Mouse (Mus musculus) limb, embryonic 10.5 days (tissue): ENCODE data around the gene Kat14. TPM values are rescaled to one million over a fixed set of nuclear protein-coding genes. Genes with fewer than 3 reads are reported as not detected.
"Not testable (repeated sequence)": the region's sequence is repeated elsewhere in the genome, so short reads cannot be mapped to it uniquely, and the experiment has no call there.

Experiments used
- DNase-seq: peaks from one replicate; pipeline ENCODE4 v3.0.0-alpha.2; 2017; ENCODE audit warnings: low spot score
- H3K27ac ChIP-seq: fragments of 300-500 bp; sonication (generic); 2 replicates; pipeline ENCODE4 v1.5.1; 2016; ENCODE audit warnings: mild to moderate bottlenecking
- H3K27me3 ChIP-seq: fragments of 300-500 bp; sonication (generic); 2 replicates; pipeline ENCODE4 v1.6.1; 2016; ENCODE audit warnings: low read depth, mild to moderate bottlenecking; ENCODE audit not compliant: poor library complexity, severe bottlenecking
- H3K36me3 ChIP-seq: fragments of 300-500 bp; sonication (generic); 2 replicates; pipeline ENCODE4 v1.6.1; 2016; ENCODE audit warnings: mild to moderate bottlenecking, moderate library complexity
- H3K4me1 ChIP-seq: fragments of 300-500 bp; sonication (generic); 2 replicates; pipeline ENCODE4 v1.6.1; 2016
- H3K4me3 ChIP-seq: fragments of 300-500 bp; sonication (generic); 2 replicates; pipeline ENCODE4 v1.5.1; 2016; ENCODE audit warnings: mild to moderate bottlenecking, moderate library complexity
- H3K9me3 ChIP-seq: fragments of 300-500 bp; sonication (generic); replicated peaks from 2 replicates; pipeline ENCODE4 v1.6.1; 2016; ENCODE audit warnings: mild to moderate bottlenecking
- WGBS: fragments of 180-500 bp; shearing (Covaris S2); methylation state at CpG from one replicate; pipeline ENCODE4 v1.1.7; 2016; 5-methylcytosine and 5-hydroxymethylcytosine counted together
- polyA plus RNA-seq: library from polyadenylated mRNA; unstranded; fragments of >200 nt; fragmentation: Nextera tagmentation; extraction: Ambion mirVana; gene quantifications from 2 replicates; pipeline ENCODE4 v1.2.1, GENCODE M21; 2016

Kat14 gene
- 68.7 and 71.3 TPM in 2 replicates for polyA plus RNA-seq

GRCm38 (mm10) chr2:144368400-144369019, at the start of gene Kat14, which contains the start of gene Pet117:
Gene Kat14, plus strand, starts transcription at chr2:144368983.
Gene Pet117, plus strand, starts transcription at chr2:144368996.
- peaks cover 16% of the 10 kb centered on the region for H3K4me1 ChIP-seq
- H3K36me3 ChIP-seq, result peaks cover 16% of the 10 kb centered on the region
- peak; percentile 98 for DNase-seq
- H3K9me3 ChIP-seq, result no peaks in the 10 kb centered on the region
- peak within 1 kb of the TSS; percentile 81 for H3K4me3 ChIP-seq
- no peaks in the 10 kb centered on the region for H3K27me3 ChIP-seq
- H3K27ac ChIP-seq, result peak within 1 kb of the TSS; percentile 98
- 6% methylated on average over 38 of the region's 38 CpGs for WGBS

GRCm38 (mm10) chr2:144324218-144324617, 44.6 kb upstream of the Kat14 start:
- Histone ChIP-seq H3K4me1 (no peaks in the 10 kb centered on the region), H3K27ac (no peak overlapping the region), H3K27me3 (peaks cover 27% of the 10 kb centered on the region), H3K4me3 (no peak overlapping the region), H3K9me3 (no peaks in the 10 kb centered on the region), H3K36me3 (no peaks in the 10 kb centered on the region)
- no peak for DNase-seq
- 70% methylated on average over 3 of the region's 3 CpGs for WGBS

- Histone ChIP-seq H3K36me3 (no peaks in the 10 kb centered on the region), H3K4me1 (peaks cover 40% of the 10 kb centered on the region), H3K27ac (no peak overlapping the region), H3K4me3 (peak overlapping the region; percentile 29), H3K27me3 (peaks cover 79% of the 10 kb centered on the region), H3K9me3 (no peaks in the 10 kb centered on the region)
- no peak for DNase-seq
- 1% methylated on average over 10 of the region's 10 CpGs for WGBS
Measured at GRCm38 (mm10) chr2:144329451-144329850, 39.3 kb upstream of the Kat14 start.

GRCm38 (mm10) chr2:144329937-144330336, 38.8 kb upstream of the Kat14 start:
- H3K36me3 ChIP-seq, result no peaks in the 10 kb centered on the region
- H3K27me3 ChIP-seq, result peaks cover 84% of the 10 kb centered on the region
- DNase-seq, result peak; percentile 37
- 2% methylated on average over 10 of the region's 10 CpGs for WGBS
- H3K4me3 ChIP-seq, result peak overlapping the region; percentile 29
- no peaks in the 10 kb centered on the region for H3K9me3 ChIP-seq
- peaks cover 40% of the 10 kb centered on the region for H3K4me1 ChIP-seq
- H3K27ac ChIP-seq, result no peak overlapping the region

GRCm38 (mm10) chr2:144330352-144330959, 38.3 kb upstream of the Kat14 start:
- DNase-seq, result peak; percentile 60
- Histone ChIP-seq H3K27me3 (peaks cover 89% of the 10 kb centered on the region), H3K27ac (no peak overlapping the region; the same call in 1 of the 2 replicates), H3K4me3 (peak overlapping the region; percentile 55), H3K4me1 (peaks cover 40% of the 10 kb centered on the region), H3K36me3 (no peaks in the 10 kb centered on the region), H3K9me3 (no peaks in the 10 kb centered on the region)
- WGBS, result 1% methylated on average over 39 of the region's 41 CpGs

GRCm38 (mm10) chr2:144330960-144331371, 37.8 kb upstream of the Kat14 start:
- Histone ChIP-seq H3K4me1 (peaks cover 40% of the 10 kb centered on the region), H3K9me3 (no peaks in the 10 kb centered on the region), H3K36me3 (no peaks in the 10 kb centered on the region), H3K4me3 (peak overlapping the region; percentile 55), H3K27ac (no peak overlapping the region; the same call in 1 of the 2 replicates), H3K27me3 (peaks cover 93% of the 10 kb centered on the region)
- WGBS, result under 1% methylated on average over 50 of the region's 50 CpGs
- peak; percentile 61 for DNase-seq

GRCm38 (mm10) chr2:144331401-144332302, 37.1 kb upstream of the Kat14 start, which contains the start of gene Ovol2:
Gene Ovol2, minus strand, starts transcription at chr2:144332146.
- Histone ChIP-seq H3K9me3 (no peaks in the 10 kb centered on the region), H3K4me3 (peak within 1 kb of the TSS; percentile 55), H3K27ac (peak within 1 kb of the TSS; percentile 21; the same call in 1 of the 2 replicates), H3K4me1 (peaks cover 40% of the 10 kb centered on the region), H3K27me3 (peaks cover 90% of the 10 kb centered on the region), H3K36me3 (no peaks in the 10 kb centered on the region)
- peak; percentile 71 for DNase-seq
- WGBS, result under 1% methylated on average over 62 of the region's 62 CpGs

- WGBS, result 8% methylated on average over 9 of the region's 9 CpGs
- H3K36me3 ChIP-seq, result no peaks in the 10 kb centered on the region
- H3K4me1 ChIP-seq, result peaks cover 40% of the 10 kb centered on the region
- H3K27me3 ChIP-seq, result peaks cover 84% of the 10 kb centered on the region
- DNase-seq, result no peak
- H3K27ac ChIP-seq, result no peak overlapping the region
- no peaks in the 10 kb centered on the region for H3K9me3 ChIP-seq
- peak overlapping the region; percentile 55; the same call in 1 of the 2 replicates for H3K4me3 ChIP-seq
Measured at GRCm38 (mm10) chr2:144332486-144332885, 36.3 kb upstream of the Kat14 start.

GRCm38 (mm10) chr2:144333138-144333842, 35.5 kb upstream of the Kat14 start:
- 7% methylated on average over 28 of the region's 28 CpGs for WGBS
- DNase-seq, result peak; percentile 61

GRCm38 (mm10) chr2:144337230-144337629, 31.6 kb upstream of the Kat14 start:
- Histone ChIP-seq H3K27me3 (peaks cover 36% of the 10 kb centered on the region), H3K4me3 (no peak overlapping the region), H3K4me1 (peaks cover 11% of the 10 kb centered on the region), H3K9me3 (no peaks in the 10 kb centered on the region), H3K36me3 (no peaks in the 10 kb centered on the region), H3K27ac (no peak overlapping the region)
- WGBS, result 70% methylated on average over 3 of the region's 3 CpGs
- no peak for DNase-seq

More at GRCm38 (mm10) chr2:144333138-144333842, 35.5 kb upstream of the Kat14 start:
- Histone ChIP-seq H3K4me1 (peaks cover 40% of the 10 kb centered on the region), H3K27ac (no peak overlapping the region), H3K27me3 (peaks cover 76% of the 10 kb centered on the region), H3K36me3 (no peaks in the 10 kb centered on the region), H3K9me3 (no peaks in the 10 kb centered on the region), H3K4me3 (peak overlapping the region; percentile 55)

- H3K27ac ChIP-seq, result no peak overlapping the region
- H3K4me3 ChIP-seq, result no peak overlapping the region
- H3K36me3 ChIP-seq, result no peaks in the 10 kb centered on the region
- peaks cover 6% of the 10 kb centered on the region; the same call in 1 of the 2 replicates for H3K4me1 ChIP-seq
- peaks cover 32% of the 10 kb centered on the region for H3K27me3 ChIP-seq
- no peak for DNase-seq
- WGBS, result 82% methylated on average over 8 of the region's 8 CpGs
- H3K9me3 ChIP-seq, result no peaks in the 10 kb centered on the region
Measured at GRCm38 (mm10) chr2:144337701-144338100, 31.1 kb upstream of the Kat14 start.

GRCm38 (mm10) chr2:144338149-144338548, 30.6 kb upstream of the Kat14 start:
- peaks cover 27% of the 10 kb centered on the region for H3K27me3 ChIP-seq
- DNase-seq, H3K4me1 ChIP-seq, H3K4me3 ChIP-seq, H3K27ac ChIP-seq, H3K36me3 ChIP-seq, H3K9me3 ChIP-seq: not testable (repeated sequence)
- WGBS, result 81% methylated on average over 6 of the region's 6 CpGs
